10 mouse cellular contexts compared by ENCODE assay signal in the genomic region with DNA sequence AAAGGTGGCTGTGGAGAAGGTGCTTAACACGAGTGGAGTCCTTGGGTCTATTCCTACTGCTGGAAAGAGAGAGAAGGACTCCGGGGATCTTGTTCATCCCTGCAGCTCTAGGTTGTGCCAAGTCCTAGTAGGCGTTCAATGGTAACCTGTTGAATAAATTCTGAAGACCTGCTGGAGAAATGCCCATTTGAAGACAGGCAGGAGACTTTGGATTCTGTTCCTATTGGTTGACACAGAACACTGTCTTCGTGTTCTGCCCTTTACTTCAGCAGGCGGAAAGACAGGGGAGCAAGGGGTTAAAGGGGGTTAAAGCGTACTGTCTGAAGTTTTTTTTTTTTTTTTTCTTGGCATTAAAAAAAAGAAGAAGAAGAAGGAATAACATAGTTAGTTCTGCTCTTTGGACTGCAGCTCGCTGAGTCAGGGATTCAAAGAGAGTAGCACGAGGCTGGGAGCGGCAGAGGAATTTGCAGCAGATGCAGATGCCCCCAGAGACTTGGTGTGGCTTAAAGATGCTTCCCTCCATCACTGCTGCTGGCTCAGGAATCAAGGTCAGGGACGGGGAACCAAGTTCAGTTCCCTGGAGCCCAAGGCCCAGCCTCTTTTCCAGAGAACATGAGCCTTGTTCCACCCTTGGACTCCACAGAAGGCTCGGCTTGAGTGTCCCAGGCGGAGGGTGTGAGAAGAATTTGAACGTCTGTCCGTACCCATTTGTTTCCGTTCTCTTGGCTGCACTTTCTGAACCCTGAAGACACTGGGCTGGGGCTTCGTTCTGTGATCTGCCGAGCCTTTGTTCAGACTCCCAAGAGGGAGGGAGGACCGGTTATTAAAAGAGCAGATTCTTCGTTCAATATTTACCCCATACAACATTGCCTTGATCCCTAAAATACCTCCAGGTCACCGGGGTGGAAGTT. TPM values are rescaled to one million over a fixed set of nuclear protein-coding genes. Genes with fewer than 3 reads are reported as not detected.
DNase-seq lines count a peak whose midpoint lies in the region; ATAC-seq lines count a peak whose summit lies in the region.
"Had no signal": no experiment of that assay in that cellular context is flagged by ENCODE, and none has a peak within 500 bp of the region (broad histone marks: within the 10 kb centered on the region; RNA-seq: fewer than 3 reads in every experiment).

No protein-coding gene starts in this region.

- no peaks in the 10 kb centered on the region for H3K36me3 ChIP-seq in forebrain, embryonic 14.5 days (ENCODE audit: control insufficient read depth, insufficient read depth, low read length)
- H3K36me3 ChIP-seq in forebrain, embryonic 16.5 days (ENCODE audit: control insufficient read depth, insufficient read depth) = no peaks in the 10 kb centered on the region
- no peaks in the 10 kb centered on the region for H3K36me3 ChIP-seq in forebrain, embryonic 13.5 days (ENCODE audit: poor library complexity, severe bottlenecking)

- peak; percentile 1 for DNase-seq in forebrain, embryonic 14.5 days (ENCODE audit: low spot score)
- DNase-seq in NIH3T3 (ENCODE audit: low read depth) = peak; percentile 52
- DNase-seq in heart, postnatal 25 days (ENCODE audit: low spot score) = peak; percentile 82
- peak; percentile 79 for DNase-seq in lung, postnatal 10 days
- DNase-seq in left cerebral cortex, adult 18-20 months (ENCODE audit: low spot score in 2 of 2) = no peak
- no peak for DNase-seq in spleen, adult 18-20 months

- no peak overlapping the region for H3K4me2 ChIP-seq in forebrain, embryonic 14.5 days (ENCODE audit: low read length)
- no peak overlapping the region for H3K4me2 ChIP-seq in forebrain, embryonic 16.5 days (ENCODE audit: low read length)
- H3K4me2 ChIP-seq in forebrain, embryonic 13.5 days = no peak overlapping the region

- H3K27ac ChIP-seq in forebrain, embryonic 14.5 days (ENCODE audit: low read depth, low read length) = no peak overlapping the region
- H3K27ac ChIP-seq in forebrain, embryonic 16.5 days (ENCODE audit: low read length) = no peak overlapping the region
- no peak overlapping the region for H3K27ac ChIP-seq in forebrain, embryonic 13.5 days

- H3K9ac ChIP-seq in forebrain, embryonic 14.5 days (ENCODE audit: low read length) = no peak overlapping the region
- no peak overlapping the region for H3K9ac ChIP-seq in forebrain, embryonic 16.5 days (replicated peaks; ENCODE audit: low read depth, low read length)
- H3K9ac ChIP-seq in forebrain, embryonic 13.5 days = no peak overlapping the region

- no peaks in the 10 kb centered on the region for H3K9me3 ChIP-seq in forebrain, embryonic 14.5 days (replicated peaks; ENCODE audit: control insufficient read depth, low read length)
- H3K9me3 ChIP-seq in forebrain, embryonic 16.5 days (ENCODE audit: control insufficient read depth, low read length) = no peaks in the 10 kb centered on the region
- H3K9me3 ChIP-seq in forebrain, embryonic 13.5 days (replicated peaks) = peaks cover 12% of the 10 kb centered on the region; the same call in 1 of the 2 replicates

- 64% methylated on average over 20 of the region's 20 CpGs for WGBS in forebrain, embryonic 14.5 days
- 63% methylated on average over 20 of the region's 20 CpGs for WGBS in forebrain, embryonic 16.5 days
- WGBS in forebrain, embryonic 13.5 days = 62% methylated on average over 20 of the region's 20 CpGs

- H3K4me1 ChIP-seq in forebrain, embryonic 14.5 days (ENCODE audit: control insufficient read depth, insufficient read depth, low read length) = no peaks in the 10 kb centered on the region
- no peaks in the 10 kb centered on the region for H3K4me1 ChIP-seq in forebrain, embryonic 16.5 days (replicated peaks; ENCODE audit: control insufficient read depth, insufficient read depth, low read length)
- H3K4me1 ChIP-seq in forebrain, embryonic 13.5 days = no peaks in the 10 kb centered on the region

- intact Hi-C loops in heart, postnatal 25 days (cut with DNase I) = no loop called here

- no peaks in the 10 kb centered on the region for H3K27me3 ChIP-seq in forebrain, embryonic 14.5 days (replicated peaks; ENCODE audit: control insufficient read depth, insufficient read depth, low read length)
- H3K27me3 ChIP-seq in forebrain, embryonic 16.5 days (replicated peaks; ENCODE audit: control insufficient read depth, insufficient read depth, low read length) = no peaks in the 10 kb centered on the region
- no peaks in the 10 kb centered on the region for H3K27me3 ChIP-seq in forebrain, embryonic 13.5 days

- H3K4me3 ChIP-seq in forebrain, embryonic 14.5 days (ENCODE audit: low read depth, low read length) = no peak overlapping the region
- no peak overlapping the region for H3K4me3 ChIP-seq in forebrain, embryonic 16.5 days (replicated peaks; ENCODE audit: low read length)
- H3K4me3 ChIP-seq in forebrain, embryonic 13.5 days = no peak overlapping the region
- H3K4me3 ChIP-seq: erythroblast, embryonic 14.5 days; myocyte had no signal

- ATAC-seq in forebrain, embryonic 14.5 days = no peak
- ATAC-seq in forebrain, embryonic 16.5 days = no peak
- ATAC-seq in forebrain, embryonic 13.5 days = no peak

RNA-seq across cellular contexts. Expression of a gene that starts 17.4 kb away (rescaled TPM):
- polyA plus RNA-seq in forebrain, embryonic 14.5 days (2014; fragmentation: Nextera tagmentation; extraction: Ambion mirVana) = 272 and 278 TPM in 2 replicates
- polyA plus RNA-seq in forebrain, embryonic 16.5 days (2015; fragmentation: Nextera tagmentation; extraction: Ambion mirVana) = 311 and 321 TPM in 2 replicates
- 100 to 1,000 TPM; 415 to 449 TPM for total RNA-seq in heart, postnatal 25 days (2021)
- 100 to 1,000 TPM; 302 to 316 TPM for total RNA-seq in left cerebral cortex, adult 18-20 months (2021)
- 309 TPM in 2 replicates for polyA plus RNA-seq in forebrain, embryonic 13.5 days (2015; fragmentation: Nextera tagmentation; extraction: Ambion mirVana)

RNA-seq across cellular contexts. Expression of a gene that starts 44.4 kb away (rescaled TPM):
- polyA plus RNA-seq in forebrain, embryonic 14.5 days (2014; fragmentation: Nextera tagmentation; extraction: Ambion mirVana) = 411 and 472 TPM in 2 replicates
- 355 and 370 TPM in 2 replicates for polyA plus RNA-seq in forebrain, embryonic 16.5 days (2015; fragmentation: Nextera tagmentation; extraction: Ambion mirVana)
- total RNA-seq in heart, postnatal 25 days (2021) = 100 to 1,000 TPM; 782 to 827 TPM
- total RNA-seq in left cerebral cortex, adult 18-20 months (2021) = 100 to 1,000 TPM; 198 to 207 TPM
- 429 and 523 TPM in 2 replicates for polyA plus RNA-seq in forebrain, embryonic 13.5 days (2015; fragmentation: Nextera tagmentation; extraction: Ambion mirVana)

Comparison
In these comparisons a context has a peak if more than half of its experiments do, and no peak if none do; other contexts are left out.
1. DNase-seq: peak in forebrain, embryonic 14.5 days (single experiment), NIH3T3 (single experiment), heart, postnatal 25 days (single experiment) and lung, postnatal 10 days (single experiment); none in left cerebral cortex, adult 18-20 months (0 of 2) and spleen, adult 18-20 months (0 of 2).